Mouse (Mus musculus) testis, adult 2 months (tissue): Measurements from ENCODE around the gene Fkbp15. TPM values are rescaled to one million over a fixed set of nuclear protein-coding genes. Genes with fewer than 3 reads are reported as not detected.

Experiments
- H3K27ac ChIP-seq: fragments of 200-500 bp; 2 replicates; pipeline ENCODE4 v1.5.1; 2012; ENCODE audit warnings: low read depth, low read length; ENCODE audit not compliant: control insufficient read depth, insufficient read depth
- H3K27me3 ChIP-seq: fragments of 200-500 bp; 2 replicates; pipeline ENCODE4 v1.6.1; 2012; ENCODE audit warnings: mild to moderate bottlenecking, low read length, moderate library complexity; ENCODE audit not compliant: control insufficient read depth, insufficient read depth
- H3K36me3 ChIP-seq: fragments of 200-500 bp; 2 replicates; pipeline ENCODE4 v1.6.1; 2012; ENCODE audit warnings: mild to moderate bottlenecking, low read length; ENCODE audit not compliant: control insufficient read depth, insufficient read depth
- H3K4me1 ChIP-seq: fragments of 200-500 bp; 2 replicates; pipeline ENCODE4 v1.6.1; 2012; ENCODE audit warnings: low read length; ENCODE audit not compliant: control insufficient read depth, insufficient read depth
- H3K4me3 ChIP-seq: fragments of 200-500 bp; 2 replicates; pipeline ENCODE4 v1.5.1; 2012; ENCODE audit warnings: low read depth, mild to moderate bottlenecking, low read length, moderate library complexity, mixed read lengths; ENCODE audit not compliant: control insufficient read depth
- CTCF ChIP-seq: fragments of 200-500 bp; IDR thresholded peaks from 2 replicates; pipeline ENCODE4 v1.5.1; 2012; ENCODE audit warnings: low read depth, mild to moderate bottlenecking, inconsistent platforms, low read length, moderate library complexity; ENCODE audit not compliant: control insufficient read depth, insufficient read depth, insufficient replicate concordance
- POLR2A ChIP-seq: fragments of 200-500 bp; IDR thresholded peaks from 2 replicates; pipeline ENCODE4 v1.6.1; 2012; ENCODE audit warnings: low read depth, mild to moderate bottlenecking, inconsistent platforms, low read length, moderate library complexity; ENCODE audit not compliant: control insufficient read depth
- polyA plus RNA-seq: library from polyadenylated mRNA; depleted of rRNA; stranded (reverse); fragments of >200 nt; gene quantifications from 2 replicates; pipeline ENCODE4 v1.2.3, GENCODE M21; 2012

The Fkbp15 gene
- polyA plus RNA-seq, 1 experiment, result 6.1 TPM

GRCm38 (mm10) chr4:62316456-62316855 lies 43.9 kb downstream of the Fkbp15 start:
- no peak overlapping the region for H3K4me3 ChIP-seq
- H3K36me3 ChIP-seq, result peaks cover 1% of the 10 kb centered on the region; the same call in 1 of the 2 replicates
- no peaks in the 10 kb centered on the region for H3K4me1 ChIP-seq
- H3K27ac ChIP-seq, result no peak overlapping the region
- no peak for TF ChIP-seq CTCF
- TF ChIP-seq POLR2A, result no peak
- H3K27me3 ChIP-seq, result no peaks in the 10 kb centered on the region

- TF ChIP-seq POLR2A, result no peak
- no peak for TF ChIP-seq CTCF
- no peaks in the 10 kb centered on the region for H3K4me1 ChIP-seq
- H3K36me3 ChIP-seq, result peaks cover 1% of the 10 kb centered on the region; the same call in 1 of the 2 replicates
- no peak overlapping the region for H3K4me3 ChIP-seq
- no peak overlapping the region for H3K27ac ChIP-seq
- H3K27me3 ChIP-seq, result no peaks in the 10 kb centered on the region
Measured at GRCm38 (mm10) chr4:62314516-62314915, 45.8 kb downstream of the Fkbp15 start.

GRCm38 (mm10) chr4:62313641-62314211 lies 46.6 kb downstream of the Fkbp15 start:
- no peak overlapping the region for H3K4me3 ChIP-seq
- no peak for TF ChIP-seq CTCF
- TF ChIP-seq POLR2A, result no peak
- H3K27ac ChIP-seq, result no peak overlapping the region
- H3K4me1 ChIP-seq, result no peaks in the 10 kb centered on the region
- peaks cover 1% of the 10 kb centered on the region; the same call in 1 of the 2 replicates for H3K36me3 ChIP-seq
- H3K27me3 ChIP-seq, result no peaks in the 10 kb centered on the region

- peaks cover 1% of the 10 kb centered on the region; the same call in 1 of the 2 replicates for H3K36me3 ChIP-seq
- H3K4me1 ChIP-seq, result no peaks in the 10 kb centered on the region
- no peak overlapping the region for H3K4me3 ChIP-seq
- TF ChIP-seq POLR2A (no peak), CTCF (no peak)
- H3K27me3 ChIP-seq, result no peaks in the 10 kb centered on the region
- no peak overlapping the region for H3K27ac ChIP-seq
Measured at GRCm38 (mm10) chr4:62312821-62313220, 47.5 kb downstream of the Fkbp15 start.

GRCm38 (mm10) chr4:62308406-62308805 lies 51.9 kb downstream of the Fkbp15 start:
- TF ChIP-seq CTCF (no peak), POLR2A (no peak)
- Histone ChIP-seq H3K27ac (no peak overlapping the region), H3K36me3 (peaks cover 1% of the 10 kb centered on the region), H3K4me1 (no peaks in the 10 kb centered on the region), H3K4me3 (no peak overlapping the region), H3K27me3 (no peaks in the 10 kb centered on the region)

- Histone ChIP-seq H3K36me3 (no peaks in the 10 kb centered on the region; the same call in 1 of the 2 replicates), H3K4me1 (no peaks in the 10 kb centered on the region), H3K27ac (no peak overlapping the region), H3K4me3 (no peak overlapping the region), H3K27me3 (no peaks in the 10 kb centered on the region)
- no peak for TF ChIP-seq CTCF
- TF ChIP-seq POLR2A, result no peak
Measured at GRCm38 (mm10) chr4:62306840-62307239, 53.5 kb downstream of the Fkbp15 start.

- no peak overlapping the region for H3K4me3 ChIP-seq
- TF ChIP-seq POLR2A (no peak), CTCF (no peak)
- no peaks in the 10 kb centered on the region for H3K27me3 ChIP-seq
- no peaks in the 10 kb centered on the region for H3K4me1 ChIP-seq
- no peak overlapping the region for H3K27ac ChIP-seq
- no peaks in the 10 kb centered on the region; the same call in 1 of the 2 replicates for H3K36me3 ChIP-seq
Measured at GRCm38 (mm10) chr4:62306301-62306700, 54.0 kb downstream of the Fkbp15 start.
